Mouse (Mus musculus) erythroblast, embryonic 14.5 days (primary cell): ENCODE measurements around the gene Ptprt.

Experiments
- GATA1 ChIP-seq: IDR thresholded peaks from 2 replicates; pipeline ENCODE4 v1.6.1; 2012; ENCODE audit warnings: low read length, inconsistent platforms, mixed read lengths
- TAL1 ChIP-seq: IDR thresholded peaks from 3 replicates; pipeline ENCODE4 v1.6.1; 2012; ENCODE audit warnings: low read length, inconsistent platforms, mixed read lengths

- TF ChIP-seq GATA1 (no peak), TAL1 (no peak)
These were observed 893.4 kb downstream of the Ptprt start for GRCm38 (mm10) chr2:161767528-161767927.
